Mouse (Mus musculus) thymus, postnatal 10 days (tissue): ENCODE measurements at regions not wholly inside any gene's neighbourhood (a gene's known extent, or its start where the extent isn't known, plus 50 kb on each side); places are given as distances from the start of the nearest gene placed in this dataset.

Source experiments
- DNase-seq, 2 experiments: peaks; one replicate each; pipeline ENCODE4 v3.0.0; 2021; ENCODE audit warnings: low spot score in 2 of 2

GRCm38 (mm10) chr1:61265706-61266127 is 288.0 kb downstream of the Icos start:
- DNase-seq: no peak

DNA sequence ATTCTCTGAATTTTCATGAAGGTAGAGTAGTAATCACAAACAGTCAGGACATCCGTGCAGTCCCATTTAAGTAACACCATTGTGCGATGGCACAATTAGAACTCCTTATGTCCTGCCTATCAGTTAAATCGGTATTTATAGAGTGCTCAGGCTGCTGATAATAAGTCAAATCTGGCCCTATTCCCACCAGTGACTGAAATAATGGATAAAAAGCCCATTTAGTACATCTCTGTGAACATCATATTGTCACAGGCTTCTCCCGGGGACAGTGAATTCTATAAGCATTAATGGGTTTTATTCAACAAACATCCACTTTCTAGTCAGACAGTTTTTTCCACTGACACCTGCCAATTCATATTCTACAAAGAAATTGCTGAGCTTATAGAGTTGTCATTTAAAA is 296.1 kb downstream of the Icos start:
- DNase-seq: no peak

- DNase-seq: no peak
Measured at GRCm38 (mm10) chr1:61274244-61274643, 296.5 kb downstream of the Icos start.

GRCm38 (mm10) chr1:61277170-61277710 is 299.5 kb downstream of the Icos start:
- no peak for DNase-seq

- DNase-seq: no peak
Measured at GRCm38 (mm10) chr1:61288185-61288584, 310.5 kb downstream of the Icos start.

- DNase-seq: no peak
Measured at GRCm38 (mm10) chr1:61288946-61289345, 311.2 kb downstream of the Icos start.

DNA sequence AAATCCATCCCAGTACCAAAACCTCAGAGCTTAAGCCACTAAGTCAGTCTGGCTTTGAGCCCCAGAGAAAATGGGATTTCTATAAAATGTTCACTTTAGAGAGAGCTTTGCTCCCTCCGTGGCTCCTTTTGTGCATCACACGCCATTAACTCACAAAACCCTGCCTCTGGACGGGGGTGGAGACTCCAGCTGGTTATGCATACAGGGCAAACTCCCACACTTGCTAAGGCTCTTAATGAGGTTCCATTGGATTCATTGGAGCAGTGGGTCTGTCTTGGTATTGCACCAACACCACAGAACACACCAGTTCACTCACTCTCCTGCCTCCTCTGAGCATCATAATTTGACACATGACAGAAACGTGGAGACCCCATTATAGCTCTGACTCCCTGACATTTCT is 311.8 kb downstream of the Icos start:
- DNase-seq: no peak

- no peak for DNase-seq
Measured at GRCm38 (mm10) chr1:61293106-61293505, 315.4 kb downstream of the Icos start.

GRCm38 (mm10) chr1:61295219-61295618 is 317.5 kb downstream of the Icos start:
- no peak for DNase-seq

GRCm38 (mm10) chr1:61296831-61297230 is 319.1 kb downstream of the Icos start:
- DNase-seq: no peak

- DNase-seq: no peak
Measured at GRCm38 (mm10) chr1:61297361-61297760, 319.6 kb downstream of the Icos start.

GRCm38 (mm10) chr1:61298064-61298463 is 320.3 kb downstream of the Icos start:
- DNase-seq: peak in 1 of 2 experiments; percentile 3

DNA sequence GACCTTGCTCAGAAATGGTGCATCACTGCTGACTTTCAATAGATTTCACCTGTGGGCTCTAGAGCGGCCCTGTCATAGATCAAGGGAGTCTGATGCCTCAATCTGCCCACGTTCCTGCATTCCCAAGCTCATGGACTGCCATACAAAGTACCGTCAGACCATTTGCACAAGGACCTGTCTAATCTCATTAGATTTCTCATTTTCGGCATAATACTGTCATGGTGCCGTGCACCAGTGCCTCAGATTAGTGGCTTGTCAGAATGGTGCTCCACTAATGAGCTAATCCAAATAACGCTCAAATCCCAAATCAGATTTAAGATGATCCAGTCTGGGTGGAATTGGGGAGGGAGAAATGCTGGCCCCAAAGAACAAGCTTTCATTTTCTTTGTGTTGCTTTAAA is 321.1 kb downstream of the Icos start:
- DNase-seq: no peak

DNA sequence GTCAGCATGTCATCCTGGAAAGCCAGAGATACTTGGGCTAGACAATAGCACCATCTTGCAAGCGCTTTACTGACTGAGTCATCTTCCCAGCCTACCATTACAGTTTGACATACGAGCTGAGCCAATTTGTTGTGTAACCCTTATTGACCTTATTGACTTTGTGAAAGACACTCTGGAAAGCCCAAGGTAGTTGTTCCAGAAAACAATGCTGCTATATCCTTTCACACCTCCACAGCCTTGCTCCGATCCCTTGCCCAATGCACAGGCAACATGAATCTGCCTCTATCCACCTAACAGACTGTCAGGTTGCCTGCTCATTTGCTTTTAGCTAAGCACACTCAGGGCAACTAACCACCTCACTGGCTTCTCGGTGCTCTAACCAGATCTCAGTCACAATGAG is 322.8 kb downstream of the Icos start:
- DNase-seq: no peak

GRCm38 (mm10) chr1:61301041-61302030 is 323.6 kb downstream of the Icos start:
- DNase-seq: no peak

DNA sequence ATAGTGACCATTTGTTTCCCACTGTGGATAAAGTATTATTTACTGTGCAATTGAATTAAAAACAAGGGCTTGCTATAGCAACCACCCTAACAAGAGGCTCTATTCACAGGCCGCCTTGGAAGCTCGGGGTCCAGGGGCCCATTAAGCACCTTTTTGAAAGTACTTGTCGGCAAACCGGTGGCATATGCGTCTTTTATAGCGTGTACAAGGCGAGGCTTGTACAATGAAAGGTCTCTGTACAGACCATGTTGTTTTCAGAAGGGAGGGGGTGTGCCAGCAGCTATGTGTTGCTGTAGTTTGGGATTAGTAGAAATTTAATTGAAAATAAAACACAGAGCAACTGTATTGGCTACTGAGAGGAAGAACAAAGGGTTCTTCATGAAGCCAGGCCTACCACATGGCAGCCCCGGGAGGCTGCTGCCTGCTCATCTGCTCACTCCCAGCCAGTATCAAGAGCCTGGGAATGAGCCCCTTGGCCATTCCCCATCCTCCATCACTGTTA is 324.9 kb downstream of the Icos start:
- no peak for DNase-seq

DNA sequence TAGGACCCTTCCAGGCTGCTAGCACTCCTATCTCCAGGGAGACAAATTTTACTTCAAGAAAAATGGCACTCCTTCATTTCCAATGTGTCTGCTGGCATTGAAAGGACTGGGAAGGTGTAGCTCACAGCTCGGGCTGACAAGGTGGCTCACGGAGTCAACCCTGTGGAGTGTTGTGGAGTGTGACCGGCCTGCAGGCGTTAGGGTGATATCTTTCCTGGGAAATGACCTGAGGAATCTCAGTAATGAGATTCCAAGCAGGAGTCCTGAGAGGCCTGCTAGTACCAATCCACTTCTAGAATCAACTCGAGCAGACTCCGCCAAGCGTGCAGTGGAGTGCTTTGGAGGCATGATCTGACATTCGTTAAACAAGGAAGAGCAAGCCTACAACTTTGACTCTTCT is 328.6 kb downstream of the Icos start:
- no peak for DNase-seq

DNA sequence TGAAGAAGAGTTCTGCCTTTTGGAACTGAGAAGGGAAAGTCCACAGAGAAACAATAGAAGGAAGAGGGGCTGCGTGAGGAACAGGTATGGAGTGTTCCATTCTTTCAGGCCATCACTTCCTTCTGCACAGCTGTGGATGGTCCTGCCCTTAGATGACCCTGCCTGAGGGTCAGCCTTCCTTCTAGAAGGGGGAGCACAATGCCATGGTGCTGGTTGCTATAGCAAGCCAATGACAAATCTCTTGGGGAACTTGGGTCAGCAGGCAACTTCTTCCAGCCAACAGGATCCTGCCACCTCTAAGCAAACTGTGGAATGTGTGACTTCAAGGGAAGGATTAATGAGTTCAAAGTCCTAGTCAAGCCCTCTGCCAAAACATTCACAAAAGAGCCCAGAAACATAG is 329.1 kb upstream of the Pard3b start:
- no peak for DNase-seq

DNA sequence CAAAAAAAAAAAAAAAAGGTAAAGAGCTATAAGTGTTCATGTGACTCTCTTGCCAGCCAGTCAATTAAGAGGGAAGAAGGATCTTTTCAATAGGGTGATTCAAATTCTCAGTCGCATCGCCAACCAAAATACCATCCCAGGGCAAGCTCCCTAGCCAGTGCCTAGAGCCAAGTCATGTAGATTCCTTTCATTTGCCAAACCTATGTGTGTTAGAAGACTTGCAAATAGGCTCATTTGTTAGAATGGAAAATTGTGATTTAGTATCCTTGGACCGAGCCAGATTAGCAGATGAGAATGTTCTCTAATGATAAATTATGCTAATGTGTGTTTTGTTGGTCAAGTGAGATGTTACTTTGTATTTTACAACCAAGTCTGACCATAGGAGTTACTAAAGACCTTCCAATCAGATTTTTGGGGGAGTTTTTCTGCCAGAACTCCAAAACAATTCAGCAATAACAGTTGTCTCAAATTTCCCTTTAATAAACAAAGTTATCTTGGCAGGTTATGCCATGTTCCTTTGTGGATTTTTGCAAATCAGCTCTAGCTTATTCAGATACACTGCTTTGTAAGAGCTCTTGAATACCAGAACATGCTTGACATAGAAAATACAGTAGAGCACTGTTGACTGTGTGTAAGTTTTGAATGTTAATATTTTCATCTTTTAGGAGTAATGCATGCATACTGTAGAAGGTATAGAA is 328.4 kb upstream of the Pard3b start:
- DNase-seq: no peak

GRCm38 (mm10) chr1:61310761-61311090 is 327.9 kb upstream of the Pard3b start:
- no peak for DNase-seq

GRCm38 (mm10) chr1:61313196-61313595 is 325.4 kb upstream of the Pard3b start:
- no peak for DNase-seq

GRCm38 (mm10) chr1:61316261-61316660 is 322.4 kb upstream of the Pard3b start:
- DNase-seq: no peak

DNA sequence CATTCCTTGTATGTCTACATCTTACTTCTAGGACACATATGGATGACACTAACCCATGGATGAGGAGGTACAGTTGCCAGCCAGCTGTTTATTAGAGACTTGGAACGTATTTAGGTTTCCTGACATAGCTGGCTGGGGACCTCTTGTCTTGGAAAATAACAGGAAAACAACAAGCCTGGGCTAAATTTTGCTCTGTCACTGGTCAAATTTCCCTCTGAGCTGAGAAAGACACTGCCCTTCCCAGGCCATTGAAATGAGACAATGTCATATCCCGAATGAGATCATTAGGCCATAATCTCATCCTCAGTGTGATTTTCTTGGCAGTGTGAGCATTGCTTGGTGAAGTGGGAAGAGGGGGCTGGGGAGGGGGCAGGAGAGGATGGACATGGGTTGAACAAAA is 321.9 kb upstream of the Pard3b start:
- no peak for DNase-seq
